Mouse (Mus musculus) right cerebral cortex, postnatal 14 days (tissue): ENCODE data around the gene Cyp2r1.
"Not testable (repeated sequence)": the region's sequence is repeated elsewhere in the genome, so short reads cannot be mapped to it uniquely, and the experiment has no call there.

Source experiments
- DNase-seq: peaks from one replicate; pipeline ENCODE4 v3.0.0; 2022

The Cyp2r1 gene

GRCm38 (mm10) chr7:114562531-114563241 is at the start of gene Cyp2r1:
Cyp2r1 (minus strand) TSS chr7:114562972.
- peak; percentile 85 for DNase-seq

GRCm38 (mm10) chr7:114594391-114594790 is 31.6 kb upstream of the Cyp2r1 start:
- DNase-seq = not testable (repeated sequence)

- DNase-seq = no peak
Measured at GRCm38 (mm10) chr7:114582441-114582840, 19.7 kb upstream of the Cyp2r1 start.

GRCm38 (mm10) chr7:114581200-114581599 is 18.4 kb upstream of the Cyp2r1 start:
- no peak for DNase-seq

- DNase-seq = peak; percentile 69
Measured at GRCm38 (mm10) chr7:114580426-114580825, 17.7 kb upstream of the Cyp2r1 start.

- no peak for DNase-seq
Measured at GRCm38 (mm10) chr7:114577665-114578064, 14.9 kb upstream of the Cyp2r1 start.

- no peak for DNase-seq
Measured at GRCm38 (mm10) chr7:114576931-114577330, 14.2 kb upstream of the Cyp2r1 start.

- not testable (repeated sequence) for DNase-seq
Measured at GRCm38 (mm10) chr7:114573866-114574265, 11.1 kb upstream of the Cyp2r1 start.

GRCm38 (mm10) chr7:114536179-114536578 is 26.6 kb downstream of the Cyp2r1 start:
- DNase-seq = no peak

GRCm38 (mm10) chr7:114526245-114526644 is 36.5 kb downstream of the Cyp2r1 start:
- no peak for DNase-seq

GRCm38 (mm10) chr7:114520122-114520521 is 42.6 kb downstream of the Cyp2r1 start:
- DNase-seq = no peak

- DNase-seq = no peak
Measured at GRCm38 (mm10) chr7:114508879-114509278, 53.9 kb downstream of the Cyp2r1 start.
